Mouse (Mus musculus) CD8-positive naive resting alpha-beta T cell, adult 2 months (primary cell): ENCODE results near the gene Cmah.

ENCODE experiments used
- DNase-seq, 2 experiments: peaks; one replicate each; pipeline ENCODE4 v3.0.0; 2022; ENCODE audit warnings: low read depth in 2 of 2, low spot score in 2 of 2

The Cmah gene

GRCm38 (mm10) chr13:24477564-24477963, 150.4 kb downstream of the Cmah start:
- no peak for DNase-seq

- DNase-seq = no peak
Measured at GRCm38 (mm10) chr13:24479516-24479915, 152.3 kb downstream of the Cmah start.

- DNase-seq = no peak
Measured at GRCm38 (mm10) chr13:24480824-24481223, 153.6 kb downstream of the Cmah start.

GRCm38 (mm10) chr13:24481615-24482295, 154.6 kb downstream of the Cmah start:
- DNase-seq = peak; percentile 12 to 35

- no peak for DNase-seq
Measured at GRCm38 (mm10) chr13:24483691-24484090, 156.5 kb downstream of the Cmah start.

- no peak for DNase-seq
Measured at GRCm38 (mm10) chr13:24484811-24485210, 157.6 kb downstream of the Cmah start.

GRCm38 (mm10) chr13:24485964-24486363, 158.8 kb downstream of the Cmah start:
- DNase-seq = no peak

- no peak for DNase-seq
Measured at GRCm38 (mm10) chr13:24486403-24486802, 159.2 kb downstream of the Cmah start.

- DNase-seq = no peak
Measured at GRCm38 (mm10) chr13:24487061-24487460, 159.9 kb downstream of the Cmah start.

- no peak for DNase-seq
Measured at GRCm38 (mm10) chr13:24487546-24487945, 160.3 kb downstream of the Cmah start.

GRCm38 (mm10) chr13:24488526-24489070, 161.4 kb downstream of the Cmah start:
- no peak for DNase-seq

GRCm38 (mm10) chr13:24489515-24489914, 162.3 kb downstream of the Cmah start:
- DNase-seq = no peak

GRCm38 (mm10) chr13:24490041-24490440, 162.8 kb downstream of the Cmah start:
- no peak for DNase-seq

GRCm38 (mm10) chr13:24491101-24491500, 163.9 kb downstream of the Cmah start:
- no peak for DNase-seq

- no peak for DNase-seq
Measured at GRCm38 (mm10) chr13:24493784-24494183, 166.6 kb downstream of the Cmah start.

- DNase-seq = no peak
Measured at GRCm38 (mm10) chr13:24496353-24496752, 169.1 kb downstream of the Cmah start.

GRCm38 (mm10) chr13:24497001-24497400, 169.8 kb downstream of the Cmah start:
- DNase-seq = no peak

GRCm38 (mm10) chr13:24498342-24498741, 171.1 kb downstream of the Cmah start:
- DNase-seq = no peak

- DNase-seq = peak in 1 of 2 experiments; percentile 27
Measured at GRCm38 (mm10) chr13:24499505-24499904, 172.3 kb downstream of the Cmah start.

GRCm38 (mm10) chr13:24501179-24501905, 174.1 kb downstream of the Cmah start:
- peak in 1 of 2 experiments; percentile 20 for DNase-seq

GRCm38 (mm10) chr13:24501919-24502318, 174.7 kb downstream of the Cmah start:
- DNase-seq = no peak

- DNase-seq = no peak
Measured at GRCm38 (mm10) chr13:24505812-24506211, 178.6 kb downstream of the Cmah start.
